Mouse (Mus musculus) adrenal gland, postnatal 14 days (tissue): ENCODE measurements around the gene Gm20498. TPM values are rescaled to one million over a fixed set of nuclear protein-coding genes. Genes with fewer than 3 reads are reported as not detected.
"Not testable (repeated sequence)": the region's sequence is repeated elsewhere in the genome, so short reads cannot be mapped to it uniquely, and the experiment has no call there.

Experiments used
- DNase-seq: peaks from one replicate; pipeline ENCODE4 v3.0.0; 2021; ENCODE audit warnings: mixed read lengths
- long read RNA-seq, 2 experiments: library from polyadenylated mRNA; stranded (forward); transcript quantifications; one replicate each; pipeline ENCODE4 v2.0.0; 2021
- total RNA-seq: library from RNA; stranded (reverse); gene quantifications from 2 replicates; pipeline ENCODE4 v1.2.3, GENCODE M21; 2021

Gm20498 gene
- 33.8 and 42.2 TPM in 2 replicates for total RNA-seq
- long read RNA-seq, experiment 1, partial matches to known transcripts, result 0 of 29 reads
- long read RNA-seq, experiment 1, other reads (novel, unspliced or antisense), result 23 of 29 reads
- long read RNA-seq, experiment 2, partial matches to known transcripts, result 1 of 34 reads
- long read RNA-seq, experiment 2, other reads (novel, unspliced or antisense), result 29 of 34 reads

- peak; percentile 91 for DNase-seq
Observed at GRCm38 (mm10) chr12:81532316-81533028, at the start of gene Gm20498, which contains the start of gene Synj2bp. Gene Gm20498, minus strand, starts transcription at chr12:81532905. Gene Synj2bp, minus strand, starts transcription at chr12:81532911.

GRCm38 (mm10) chr12:81568374-81568773 is 35.7 kb upstream of the Gm20498 start, which contains the start of gene Adam21:
Gene Adam21, minus strand, starts transcription at chr12:81568474.
- DNase-seq, result no peak

- no peak for DNase-seq
Observed at GRCm38 (mm10) chr12:81567931-81568330, 35.2 kb upstream of the Gm20498 start.

GRCm38 (mm10) chr12:81564173-81564572 is 31.5 kb upstream of the Gm20498 start:
- no peak for DNase-seq

- DNase-seq, result peak; percentile 6
Observed at GRCm38 (mm10) chr12:81549286-81549685, 16.6 kb upstream of the Gm20498 start.

- no peak for DNase-seq
Observed at GRCm38 (mm10) chr12:81547163-81547562, 14.5 kb upstream of the Gm20498 start.

GRCm38 (mm10) chr12:81533029-81533419 is 319 bp upstream of the Gm20498 start:
- no peak for DNase-seq

- DNase-seq, result not testable (repeated sequence)
Observed at GRCm38 (mm10) chr12:81530587-81530986, 2.1 kb downstream of the Gm20498 start.

GRCm38 (mm10) chr12:81496906-81497305 is 35.8 kb downstream of the Gm20498 start:
- DNase-seq, result not testable (repeated sequence)

GRCm38 (mm10) chr12:81490491-81490890 is 42.2 kb downstream of the Gm20498 start:
- DNase-seq, result no peak

GRCm38 (mm10) chr12:81485311-81485710 is 47.4 kb downstream of the Gm20498 start:
- peak; percentile 6 for DNase-seq

GRCm38 (mm10) chr12:81484727-81485191 is 47.9 kb downstream of the Gm20498 start, which contains the start of gene Cox16:
Gene Cox16, minus strand, starts transcription at chr12:81485127.
- DNase-seq, result peak; percentile 93

GRCm38 (mm10) chr12:81484212-81484611 is 48.5 kb downstream of the Gm20498 start:
- DNase-seq, result no peak

- DNase-seq, result peak; percentile 11
Observed at GRCm38 (mm10) chr12:81483656-81484055, 49.0 kb downstream of the Gm20498 start.

GRCm38 (mm10) chr12:81459051-81459450 is 73.7 kb downstream of the Gm20498 start:
- not testable (repeated sequence) for DNase-seq

GRCm38 (mm10) chr12:81438985-81439384 is 93.7 kb downstream of the Gm20498 start:
- not testable (repeated sequence) for DNase-seq

GRCm38 (mm10) chr12:81434778-81435177 is 97.9 kb downstream of the Gm20498 start:
- DNase-seq, result peak; percentile 48

- no peak for DNase-seq
Observed at GRCm38 (mm10) chr12:81421846-81422245, 110.9 kb downstream of the Gm20498 start, which contains the start of gene Adam4. Gene Adam4, minus strand, starts transcription at chr12:81421946.

GRCm38 (mm10) chr12:81413211-81413610 is 119.5 kb downstream of the Gm20498 start:
- no peak for DNase-seq

- DNase-seq, result no peak
Observed at GRCm38 (mm10) chr12:81408966-81409365, 123.7 kb downstream of the Gm20498 start.

GRCm38 (mm10) chr12:81402187-81402586 is 130.5 kb downstream of the Gm20498 start:
- DNase-seq, result peak; percentile 78

- not testable (repeated sequence) for DNase-seq
Observed at GRCm38 (mm10) chr12:81379364-81379763, 153.3 kb downstream of the Gm20498 start, which contains the start of gene Gm4787. Gene Gm4787, minus strand, starts transcription at chr12:81379464.

- no peak for DNase-seq
Observed at GRCm38 (mm10) chr12:81333841-81334240, 198.9 kb downstream of the Gm20498 start.
